Mouse (Mus musculus) spleen, adult 2 months (tissue): ENCODE measurements around the gene Copa.

Experiments used
- CTCF ChIP-seq: fragments of 200-500 bp; IDR thresholded peaks from 2 replicates; pipeline ENCODE4 v1.5.1; 2011; ENCODE audit warnings: mild to moderate bottlenecking, inconsistent platforms; ENCODE audit not compliant: insufficient read depth, insufficient read length, insufficient replicate concordance; ENCODE audit errors: extremely low read depth
- POLR2A ChIP-seq: fragments of 200-500 bp; IDR thresholded peaks from 2 replicates; pipeline ENCODE4 v1.6.1; 2011; ENCODE audit warnings: low read depth, low read length, inconsistent platforms

- TF ChIP-seq CTCF (peak; percentile 61; the same call in 1 of the 2 replicates), POLR2A (no peak)
Measured at GRCm38 (mm10) chr1:172119720-172120119, 37.4 kb downstream of the Copa start.
